Mouse (Mus musculus) ovary, postnatal 10 days (tissue): ENCODE results near the gene Slc25a24.

Experiments used
- DNase-seq: peaks from one replicate; pipeline ENCODE4 v3.0.0; 2022; ENCODE audit warnings: low spot score

Gene Slc25a24

DNA sequence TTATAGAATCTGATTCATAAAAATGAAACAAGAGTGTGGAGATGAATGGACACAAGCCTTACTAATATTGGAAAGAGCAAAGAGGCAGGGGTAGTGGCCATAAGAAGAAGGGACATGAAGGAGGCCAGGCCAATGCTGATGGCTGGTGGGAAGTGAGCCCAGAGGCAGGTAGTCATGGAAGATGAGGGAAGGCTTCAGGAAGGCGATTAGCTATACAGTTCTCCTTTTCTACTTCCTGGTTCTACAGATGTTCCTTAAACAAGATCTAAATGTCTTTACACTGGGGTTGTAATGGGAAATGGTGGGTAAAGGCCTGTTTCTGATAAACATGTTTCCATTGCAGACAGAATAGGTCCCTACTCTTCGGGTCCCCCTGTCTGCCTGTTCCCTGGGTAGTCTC lies 46.2 kb downstream of the Slc25a24 start:
- DNase-seq: no peak

DNA sequence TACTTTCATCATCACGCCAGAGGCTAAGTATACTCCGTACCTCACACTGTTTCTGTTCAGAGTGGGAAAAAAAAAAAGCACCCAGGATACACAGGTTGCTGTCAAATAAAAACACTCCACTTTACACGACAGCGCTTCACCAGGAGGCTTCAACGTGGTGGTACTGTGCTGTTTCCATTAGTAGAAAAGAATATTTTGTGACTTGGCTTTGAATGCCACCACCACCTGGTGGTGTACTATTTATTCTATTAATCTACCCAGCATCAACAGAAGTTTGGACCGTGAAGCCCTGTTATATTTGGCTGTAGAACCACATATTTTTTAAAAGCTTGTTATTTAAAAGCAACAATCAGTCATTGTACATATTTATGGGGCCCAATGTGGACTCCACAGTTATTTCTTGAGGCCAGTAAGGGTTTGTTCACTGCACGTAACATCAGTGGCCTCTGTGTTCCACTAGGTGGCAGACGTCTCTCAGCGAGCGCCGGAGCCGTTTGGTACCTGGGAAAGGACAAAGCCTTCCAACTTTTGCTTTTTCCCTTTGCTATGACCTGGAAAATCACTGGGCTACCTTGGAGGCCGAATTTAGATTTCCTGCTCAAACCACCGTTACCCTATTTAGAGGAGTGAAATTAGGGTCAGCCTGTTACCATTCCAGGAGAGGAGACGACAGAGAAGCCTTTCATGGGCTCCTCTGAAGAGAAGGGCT lies 48.3 kb downstream of the Slc25a24 start:
- DNase-seq: peak; percentile 18

DNA sequence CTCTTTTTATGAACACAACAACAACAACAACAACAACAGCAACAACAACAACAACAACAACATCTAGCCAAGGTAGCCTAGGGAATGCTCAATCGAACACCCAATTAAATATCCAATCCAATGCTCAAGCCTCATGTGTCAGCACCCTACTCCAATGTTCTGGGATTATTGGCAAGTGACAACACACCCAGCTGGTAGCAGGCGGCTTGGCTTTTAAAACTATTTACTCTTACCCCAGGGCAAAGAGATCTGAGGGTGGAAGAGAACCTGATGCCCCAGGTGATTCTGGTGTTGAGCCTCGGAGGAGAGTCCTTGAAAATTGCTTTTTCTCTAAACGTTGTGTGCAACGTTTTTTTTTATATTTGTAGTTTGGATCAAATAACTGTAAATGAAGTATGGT lies 51.4 kb downstream of the Slc25a24 start:
- no peak for DNase-seq

DNA sequence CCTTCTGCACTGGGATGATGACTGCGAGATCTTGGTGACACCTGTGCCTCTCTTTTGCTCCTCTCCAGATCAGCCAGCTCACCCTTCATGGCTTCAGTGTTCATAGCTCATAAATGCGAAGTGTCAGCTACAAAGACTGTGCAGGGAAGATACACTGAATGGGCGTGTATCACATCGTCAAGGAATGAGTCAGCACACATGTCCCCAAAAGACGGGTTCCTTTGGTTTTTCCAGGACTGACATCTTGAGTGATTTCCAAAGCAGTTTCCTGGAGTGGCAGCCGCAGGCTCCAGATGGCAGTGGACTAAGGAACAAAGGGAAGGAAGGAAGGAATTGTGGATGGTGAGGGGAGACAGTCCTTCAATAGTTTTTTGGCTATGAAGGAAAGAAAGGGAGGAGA lies 55.8 kb downstream of the Slc25a24 start:
- DNase-seq: no peak

DNA sequence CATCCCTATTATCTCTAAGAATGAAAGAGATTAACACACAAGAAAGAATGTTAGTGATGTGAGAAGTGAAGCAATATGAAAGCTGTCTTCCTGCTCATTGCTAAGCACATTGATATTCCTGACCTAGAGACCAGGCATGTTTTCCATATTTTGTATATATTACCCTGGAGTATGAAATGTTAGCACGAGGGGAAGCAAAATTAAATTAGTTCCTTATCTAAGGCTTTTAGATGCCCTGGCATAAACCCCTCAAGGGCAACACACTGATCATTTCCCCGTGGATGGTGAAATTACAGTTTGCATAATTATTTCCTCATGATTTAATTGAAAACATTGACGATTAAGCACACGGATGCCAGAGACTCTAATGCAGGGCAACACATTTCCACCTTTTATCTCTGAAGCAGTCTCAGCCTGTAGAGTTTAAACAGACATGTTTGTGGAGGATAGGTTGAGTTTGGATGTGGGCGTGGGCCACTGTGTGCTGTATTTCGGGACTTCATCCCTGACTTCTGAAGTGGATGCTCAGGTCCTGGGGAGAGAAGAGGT lies 56.7 kb downstream of the Slc25a24 start:
- no peak for DNase-seq

DNA sequence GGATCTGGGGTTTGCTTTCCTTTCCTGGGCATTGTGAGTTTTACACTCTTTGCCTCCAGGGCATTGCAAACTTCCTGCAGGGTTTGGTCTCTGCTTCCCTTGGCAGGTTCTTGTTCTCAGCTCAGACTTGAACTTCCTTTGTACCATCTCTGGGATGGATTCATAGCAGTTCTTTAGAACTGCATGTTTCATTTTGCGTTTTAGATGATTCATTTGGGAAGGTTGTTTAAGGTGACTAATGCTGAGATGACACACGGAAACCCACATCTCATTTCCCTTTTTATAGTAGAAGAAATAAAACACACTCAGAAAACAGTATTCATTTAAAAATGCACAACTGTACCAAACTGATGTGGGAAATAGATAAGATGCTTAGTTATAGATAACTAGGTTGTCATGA lies 73.2 kb downstream of the Slc25a24 start:
- DNase-seq: no peak

DNA sequence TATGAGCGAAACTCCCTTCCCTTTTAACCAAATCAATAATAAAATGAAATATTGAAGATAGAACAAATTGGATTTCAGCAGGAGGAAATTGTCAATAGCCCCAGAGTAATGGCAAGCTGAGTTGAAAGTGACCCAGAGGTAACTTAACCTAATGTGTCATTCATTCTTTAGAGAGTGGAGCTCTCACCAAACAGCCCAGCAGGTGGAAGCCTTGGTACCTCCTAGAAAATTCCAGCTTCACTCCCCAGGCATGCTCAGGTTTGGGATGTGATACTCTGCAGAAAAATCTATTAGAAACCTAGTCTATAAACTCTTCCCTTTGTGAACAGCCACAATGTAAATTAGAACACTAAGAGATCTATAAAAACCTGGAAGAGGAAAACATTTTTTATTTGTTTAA lies 76.3 kb downstream of the Slc25a24 start:
- DNase-seq: no peak

DNA sequence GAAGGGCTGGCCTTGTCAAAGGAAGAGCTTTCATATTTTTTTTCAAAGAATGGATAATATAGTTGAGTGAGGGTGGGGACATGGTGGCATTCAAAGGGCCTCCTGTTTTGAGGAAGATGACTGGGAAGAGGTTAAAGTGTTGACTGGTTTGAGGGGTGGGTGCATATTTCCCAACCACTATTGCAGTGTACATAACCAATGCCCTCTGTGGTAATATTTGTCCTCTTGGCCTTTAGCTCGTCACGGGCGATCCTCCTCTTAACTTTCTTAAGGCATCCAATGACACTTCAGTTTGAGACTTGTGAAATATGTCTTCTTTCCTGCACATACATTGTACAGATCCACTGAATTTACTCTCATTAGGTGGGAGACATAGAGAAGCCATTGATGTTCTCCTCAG lies 89.4 kb downstream of the Slc25a24 start:
- no peak for DNase-seq

DNA sequence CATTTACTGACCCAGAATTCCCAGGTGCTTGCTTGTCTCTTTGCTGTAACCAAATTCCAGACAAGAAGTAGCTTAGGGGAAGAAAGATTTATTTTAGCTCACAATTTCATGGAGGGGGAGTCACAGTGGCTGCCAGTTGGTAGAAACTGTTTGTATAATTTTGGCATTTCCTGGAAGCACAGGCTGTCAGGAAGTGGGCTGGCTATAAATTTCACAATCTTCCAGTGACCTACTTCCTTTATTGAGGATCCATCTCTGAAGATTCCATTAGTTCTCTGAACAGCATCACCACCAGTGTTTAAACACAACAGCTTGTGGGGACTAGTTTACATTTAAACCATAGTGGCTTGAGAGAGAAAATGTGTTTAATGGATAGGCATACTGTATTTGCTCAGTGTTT lies 93.4 kb downstream of the Slc25a24 start:
- DNase-seq: no peak
